Mouse (Mus musculus) lung, adult 2 months (tissue): Measurements from ENCODE around the gene Ache. TPM values are rescaled to one million over a fixed set of nuclear protein-coding genes. Genes with fewer than 3 reads are reported as not detected.

Experiments
- DNase-seq: peaks from one replicate; pipeline ENCODE4 v3.0.0; 2022
- H3K4me1 ChIP-seq: fragments of 200-500 bp; 2 replicates; pipeline ENCODE4 v1.6.1; 2011; ENCODE audit warnings: low read length; ENCODE audit not compliant: control insufficient read depth, insufficient read depth
- H3K4me3 ChIP-seq: fragments of 200-500 bp; replicated peaks from 2 replicates; pipeline ENCODE3; 2011; ENCODE audit warnings: low read depth, mild to moderate bottlenecking, control low read depth, low read length; ENCODE audit errors: extremely low read depth
- CTCF ChIP-seq: fragments of 200-500 bp; IDR thresholded peaks from 2 replicates; pipeline ENCODE4 v1.5.1; 2011; ENCODE audit warnings: mild to moderate bottlenecking, low read length, control low read depth; ENCODE audit not compliant: insufficient read depth
- POLR2A ChIP-seq: fragments of 200-500 bp; IDR thresholded peaks from 2 replicates; pipeline ENCODE4 v1.6.1; 2011; ENCODE audit warnings: low read depth, mild to moderate bottlenecking, control low read depth, low read length, borderline replicate concordance; ENCODE audit errors: extremely low read depth
- WGBS: fragments of 180-500 bp; shearing (Covaris S2); methylation state at CpG from one replicate; pipeline ENCODE4 v1.1.7; 2018; 5-methylcytosine and 5-hydroxymethylcytosine counted together
- polyA plus RNA-seq: library from polyadenylated mRNA; depleted of rRNA; stranded (reverse); fragments of >200 nt; gene quantifications from 2 replicates; pipeline ENCODE4 v1.2.3, GENCODE M21; 2012; rRNA removed

The Ache gene
- polyA plus RNA-seq, 1 experiment: 3.3 TPM

- no peak for TF ChIP-seq CTCF
- TF ChIP-seq POLR2A: no peak
- H3K4me3 ChIP-seq: no peak overlapping the region
- peaks cover 7% of the 10 kb centered on the region for H3K4me1 ChIP-seq
- WGBS: 36% methylated on average over 7 of the region's 7 CpGs
- DNase-seq: no peak
Measured at GRCm38 (mm10) chr5:137342407-137343012, 55.2 kb downstream of the Ache start.

GRCm38 (mm10) chr5:137343412-137343811 lies 56.1 kb downstream of the Ache start:
- Histone ChIP-seq H3K4me1 (peaks cover 10% of the 10 kb centered on the region), H3K4me3 (no peak overlapping the region)
- WGBS: 90% methylated on average over 5 of the region's 5 CpGs
- no peak for DNase-seq
- no peak for TF ChIP-seq POLR2A
- TF ChIP-seq CTCF: no peak

GRCm38 (mm10) chr5:137343869-137344268 lies 56.5 kb downstream of the Ache start:
- TF ChIP-seq CTCF (no peak), POLR2A (no peak)
- Histone ChIP-seq H3K4me3 (no peak overlapping the region), H3K4me1 (peaks cover 11% of the 10 kb centered on the region)
- DNase-seq: no peak

Other genes starting within 250 kb of the Ache start
- gene Ap1s1, start 241.4 kb upstream of the Ache start, polyA plus RNA-seq: 29.0 and 32.0 TPM in 2 replicates
- 19.8 and 22.0 TPM in 2 replicates for gene Serpine1, start 215.3 kb upstream of the Ache start, polyA plus RNA-seq
- 24.4 and 26.8 TPM in 2 replicates for gene Trim56, start 171.3 kb upstream of the Ache start, polyA plus RNA-seq
- gene Muc3, start 138.2 kb upstream of the Ache start, polyA plus RNA-seq: 4.3 TPM in 1 of 2 replicates, not detected in the other
- gene Muc3a, start 75.1 kb upstream of the Ache start, polyA plus RNA-seq: 0.26 and 0.74 TPM in 2 replicates
- gene Ufsp1, start 7.1 kb downstream of the Ache start, polyA plus RNA-seq: 7.0 and 7.1 TPM in 2 replicates
- gene Srrt, start 20.2 kb downstream of the Ache start, polyA plus RNA-seq: 107 and 136 TPM in 2 replicates
- 52.6 and 55.2 TPM in 2 replicates for gene Trip6, start 26.9 kb downstream of the Ache start, polyA plus RNA-seq
- gene Slc12a9, start 46.1 kb downstream of the Ache start, polyA plus RNA-seq: 22.5 and 24.1 TPM in 2 replicates
- gene Ephb4, start 62.6 kb downstream of the Ache start, polyA plus RNA-seq: 105 and 123 TPM in 2 replicates
- 0.45 and 0.83 TPM in 2 replicates for gene Zan, start 189.5 kb downstream of the Ache start, polyA plus RNA-seq
- 28.4 and 32.4 TPM in 2 replicates for gene Pop7, start 215.0 kb downstream of the Ache start, polyA plus RNA-seq
- gene Gigyf1, start 231.0 kb downstream of the Ache start, polyA plus RNA-seq: 37.0 and 45.3 TPM in 2 replicates
- gene Epo, start 245.7 kb downstream of the Ache start, polyA plus RNA-seq: not detected in 2 replicates
- 1,063 and 1,258 TPM in 2 replicates for gene Gnb2, start 246.0 kb downstream of the Ache start, polyA plus RNA-seq